9 mouse cellular contexts compared by ENCODE assay signal in genomic region chr14:28511029-28511651, GRCm38 (mm10). TPM values are rescaled to one million over a fixed set of nuclear protein-coding genes. Genes with fewer than 3 reads are reported as not detected.
A peak's percentile ranks its signal among the peaks of the same experiment; 100 is the strongest.
DNase-seq lines count a peak whose midpoint lies in the region; ATAC-seq and TF ChIP-seq lines count a peak whose summit lies in the region.
"Had no signal": no experiment of that assay in that cellular context is flagged by ENCODE, and none has a peak within 500 bp of the region (broad histone marks: within the 10 kb centered on the region; RNA-seq: fewer than 3 reads in every experiment).

No protein-coding gene starts in this region.

- no peak for ATAC-seq in kidney, embryonic 14.5 days (ENCODE audit: low FRiP score, low TSS enrichment)
- ATAC-seq in heart, embryonic 12.5 days (ENCODE audit: insufficient number of reproducible peaks, low FRiP score) = no peak
- ATAC-seq in neural tube, embryonic 12.5 days (ENCODE audit: low FRiP score, low read depth) = no peak
- ATAC-seq in activated CD4-positive, CD25-positive, alpha-beta regulatory T cell, adult 4 months = no peak
- ATAC-seq: Patski had no signal

- peak overlapping the region; percentile 60 for H3K9ac ChIP-seq in kidney, embryonic 14.5 days (ENCODE audit: low read depth, low read length)
- peak overlapping the region; percentile 78 for H3K9ac ChIP-seq in heart, embryonic 12.5 days
- H3K9ac ChIP-seq in neural tube, embryonic 12.5 days = peak overlapping the region; percentile 47

- no peaks in the 10 kb centered on the region for H3K9me3 ChIP-seq in kidney, embryonic 14.5 days (ENCODE audit: control insufficient read depth, low read length)
- no peaks in the 10 kb centered on the region for H3K9me3 ChIP-seq in heart, embryonic 12.5 days (replicated peaks)
- H3K9me3 ChIP-seq in limb, embryonic 10.5 days (replicated peaks) = no peaks in the 10 kb centered on the region
- H3K9me3 ChIP-seq in neural tube, embryonic 12.5 days = no peaks in the 10 kb centered on the region

- H3K4me1 ChIP-seq in kidney, embryonic 14.5 days (ENCODE audit: control insufficient read depth, insufficient read depth, low read length) = peaks cover 24% of the 10 kb centered on the region
- no peaks in the 10 kb centered on the region for H3K4me1 ChIP-seq in cortical plate, adult 2 months (ENCODE audit: control insufficient read depth, insufficient read depth, low read length)
- H3K4me1 ChIP-seq in heart, embryonic 12.5 days (replicated peaks) = peaks cover 36% of the 10 kb centered on the region
- H3K4me1 ChIP-seq in limb, embryonic 10.5 days = peaks cover 69% of the 10 kb centered on the region
- peaks cover 39% of the 10 kb centered on the region for H3K4me1 ChIP-seq in neural tube, embryonic 12.5 days

- H3K4me3 ChIP-seq in kidney, embryonic 14.5 days (ENCODE audit: low read length) = peak overlapping the region; percentile 60
- H3K4me3 ChIP-seq in cortical plate, adult 2 months (ENCODE audit: insufficient read depth, low read length) = peak overlapping the region; percentile 24
- peak overlapping the region; percentile 79 for H3K4me3 ChIP-seq in heart, embryonic 12.5 days
- H3K4me3 ChIP-seq in limb, embryonic 10.5 days = peak overlapping the region; percentile 91
- peak overlapping the region; percentile 43 for H3K4me3 ChIP-seq in neural tube, embryonic 12.5 days

- under 1% methylated on average over 41 of the region's 41 CpGs for WGBS in kidney, embryonic 14.5 days
- under 1% methylated on average over 41 of the region's 41 CpGs for WGBS in heart, embryonic 12.5 days
- WGBS in limb, embryonic 10.5 days = under 1% methylated on average over 41 of the region's 41 CpGs
- WGBS in neural tube, embryonic 12.5 days = 1% methylated on average over 41 of the region's 41 CpGs

- no peak for TF ChIP-seq CTCF in cortical plate, adult 2 months (IDR thresholded peaks at IDR 0.05; ENCODE audit: extremely low read depth, insufficient read depth, low read length)

- H3K27me3 ChIP-seq in kidney, embryonic 14.5 days (ENCODE audit: control insufficient read depth, insufficient read depth, low read length) = peaks cover 41% of the 10 kb centered on the region
- no peaks in the 10 kb centered on the region for H3K27me3 ChIP-seq in heart, embryonic 12.5 days (replicated peaks)
- H3K27me3 ChIP-seq in limb, embryonic 10.5 days (ENCODE audit: low read depth, poor library complexity, severe bottlenecking) = 0 out of 2 replicates have a peak, but pooled peaks cover 6% of the 10 kb centered on the region
- H3K27me3 ChIP-seq in neural tube, embryonic 12.5 days (replicated peaks) = peaks cover 41% of the 10 kb centered on the region
- H3K27me3 ChIP-seq: Patski had no signal

- DNase-seq in kidney, adult 11 months = no peak
- peak; percentile 71 for DNase-seq in limb, embryonic 10.5 days (ENCODE audit: low spot score)
- no peak for DNase-seq in cerebellum, adult 9-11 months

- H3K27ac ChIP-seq in kidney, embryonic 14.5 days (ENCODE audit: low read depth, low read length) = no peak overlapping the region
- H3K27ac ChIP-seq in cortical plate, adult 2 months (ENCODE audit: insufficient read depth, low read length) = no peak overlapping the region
- H3K27ac ChIP-seq in heart, embryonic 12.5 days (ENCODE audit: poor library complexity, severe bottlenecking) = peak overlapping the region; percentile 16; the same call in 1 of the 2 replicates
- peak overlapping the region; percentile 99 for H3K27ac ChIP-seq in limb, embryonic 10.5 days
- no peak overlapping the region for H3K27ac ChIP-seq in neural tube, embryonic 12.5 days

- peak overlapping the region; percentile 85 for H3K4me2 ChIP-seq in kidney, embryonic 14.5 days (replicated peaks; ENCODE audit: low read depth, low read length)
- peak overlapping the region; percentile 92 for H3K4me2 ChIP-seq in heart, embryonic 12.5 days
- H3K4me2 ChIP-seq in neural tube, embryonic 12.5 days (replicated peaks) = peak overlapping the region; percentile 91

- no peak for TF ChIP-seq POLR2A in cortical plate, adult 2 months (IDR thresholded peaks at IDR 0.05; ENCODE audit: extremely low read depth, insufficient read depth, low read length)

- H3K36me3 ChIP-seq in kidney, embryonic 14.5 days (ENCODE audit: control insufficient read depth, insufficient read depth, low read length) = peaks cover 8% of the 10 kb centered on the region; the same call in 1 of the 2 replicates
- peaks cover 27% of the 10 kb centered on the region for H3K36me3 ChIP-seq in heart, embryonic 12.5 days
- peaks cover 61% of the 10 kb centered on the region for H3K36me3 ChIP-seq in limb, embryonic 10.5 days
- H3K36me3 ChIP-seq in neural tube, embryonic 12.5 days = no peaks in the 10 kb centered on the region; the same call in 1 of the 2 replicates

RNA-seq across cellular contexts. Expression of gene Wnt5a, which starts 6.6 kb away (rescaled TPM):
- polyA plus RNA-seq in kidney, embryonic 14.5 days (2014; fragmentation: Nextera tagmentation; extraction: Ambion mirVana) = 13.1 and 21.0 TPM in 2 replicates
- polyA plus RNA-seq in cortical plate, adult 2 months (2012; rRNA removed) = 4.5 and 5.0 TPM in 2 replicates
- polyA plus RNA-seq in heart, embryonic 12.5 days (2016; fragmentation: Nextera tagmentation; extraction: Ambion mirVana) = 40.6 and 47.4 TPM in 2 replicates
- polyA plus RNA-seq in limb, embryonic 10.5 days (2016; fragmentation: Nextera tagmentation; extraction: Ambion mirVana) = 64.8 and 91.9 TPM in 2 replicates
- polyA plus RNA-seq in neural tube, embryonic 12.5 days (2016; fragmentation: Nextera tagmentation; extraction: Ambion mirVana) = 14.8 and 24.1 TPM in 2 replicates
- polyA plus RNA-seq in activated CD4-positive, CD25-positive, alpha-beta regulatory T cell, adult 4 months (2017; shearing (Covaris generic)) = not detected

Comparison
In these comparisons a context has a peak if more than half of its experiments do, and no peak if none do; other contexts are left out.
1. H3K27ac ChIP-seq: peak in heart, embryonic 12.5 days (single experiment) and limb, embryonic 10.5 days (single experiment); none in kidney, embryonic 14.5 days (single experiment), cortical plate, adult 2 months (single experiment) and neural tube, embryonic 12.5 days (single experiment).
2. H3K4me3 ChIP-seq: peak in every context shown above with its lines; median percentile 91 in limb, embryonic 10.5 days; 79 in heart, embryonic 12.5 days; 60 in kidney, embryonic 14.5 days; 43 in neural tube, embryonic 12.5 days; 24 in cortical plate, adult 2 months.
3. Peak in every context shown above with its lines, with median percentiles within 50 percentile points of each other: H3K4me2 ChIP-seq and H3K9ac ChIP-seq.